Mouse (Mus musculus) limb, embryonic 11.5 days (tissue): ENCODE data around the gene Iffo1. TPM values are rescaled to one million over a fixed set of nuclear protein-coding genes. Genes with fewer than 3 reads are reported as not detected.

Source experiments
- ATAC-seq: fragments of 200-750 bp; cut with Nextera tagmentation; 2 replicates; pipeline ENCODE4 v1.8.0; 2017; ENCODE audit warnings: low read depth; ENCODE audit not compliant: insufficient number of reproducible peaks, low FRiP score, low TSS enrichment
- DNase-seq: peaks from one replicate; pipeline ENCODE4 v3.0.0-alpha.2; 2015; ENCODE audit warnings: low spot score
- H3K27ac ChIP-seq: fragments of 300-500 bp; sonication (generic); replicated peaks from 2 replicates; pipeline ENCODE4 v1.5.1; 2014; ENCODE audit warnings: low read depth, mild to moderate bottlenecking, low read length
- H3K27me3 ChIP-seq: fragments of 300-500 bp; sonication (generic); 2 replicates; pipeline ENCODE4 v1.6.1; 2014; ENCODE audit warnings: mild to moderate bottlenecking, low read length, mixed read lengths; ENCODE audit not compliant: control insufficient read depth, insufficient read depth
- H3K36me3 ChIP-seq: fragments of 300-500 bp; sonication (generic); 2 replicates; pipeline ENCODE4 v1.6.1; 2014; ENCODE audit warnings: mild to moderate bottlenecking, low read length, moderate library complexity, mixed read lengths; ENCODE audit not compliant: control insufficient read depth, insufficient read depth
- H3K4me1 ChIP-seq: fragments of 300-500 bp; sonication (generic); 2 replicates; pipeline ENCODE4 v1.6.1; 2014; ENCODE audit warnings: low read length, mixed read lengths; ENCODE audit not compliant: control insufficient read depth, insufficient read depth
- H3K4me2 ChIP-seq: fragments of 300-500 bp; sonication (generic); 2 replicates; pipeline ENCODE4 v1.6.1; 2014; ENCODE audit warnings: low read depth, mild to moderate bottlenecking, moderate library complexity; ENCODE audit not compliant: severe bottlenecking
- H3K4me3 ChIP-seq: fragments of 300-500 bp; sonication (generic); 2 replicates; pipeline ENCODE4 v1.5.1; 2014; ENCODE audit warnings: low read depth, low read length
- H3K9ac ChIP-seq: fragments of 300-500 bp; sonication (generic); 2 replicates; pipeline ENCODE4 v1.6.1; 2014; ENCODE audit warnings: mild to moderate bottlenecking, low read length
- H3K9me3 ChIP-seq: fragments of 300-500 bp; sonication (generic); 2 replicates; pipeline ENCODE4 v1.6.1; 2016; ENCODE audit warnings: low read length; ENCODE audit not compliant: control insufficient read depth
- WGBS: fragments of 180-500 bp; shearing (Covaris S2); extraction: QIAGEN DNeasy Blood & Tissue Kit; methylation state at CpG from one replicate; pipeline ENCODE4 v1.1.7; 2014; 5-methylcytosine and 5-hydroxymethylcytosine counted together
- polyA plus RNA-seq: library from polyadenylated mRNA; unstranded; fragments of >200 nt; fragmentation: Nextera tagmentation; extraction: Ambion mirVana; gene quantifications from 2 replicates; pipeline ENCODE4 v1.2.1, GENCODE M21; 2014

The Iffo1 gene
- polyA plus RNA-seq, 1 experiment from 2014 or later: 14.5 TPM

DNA sequence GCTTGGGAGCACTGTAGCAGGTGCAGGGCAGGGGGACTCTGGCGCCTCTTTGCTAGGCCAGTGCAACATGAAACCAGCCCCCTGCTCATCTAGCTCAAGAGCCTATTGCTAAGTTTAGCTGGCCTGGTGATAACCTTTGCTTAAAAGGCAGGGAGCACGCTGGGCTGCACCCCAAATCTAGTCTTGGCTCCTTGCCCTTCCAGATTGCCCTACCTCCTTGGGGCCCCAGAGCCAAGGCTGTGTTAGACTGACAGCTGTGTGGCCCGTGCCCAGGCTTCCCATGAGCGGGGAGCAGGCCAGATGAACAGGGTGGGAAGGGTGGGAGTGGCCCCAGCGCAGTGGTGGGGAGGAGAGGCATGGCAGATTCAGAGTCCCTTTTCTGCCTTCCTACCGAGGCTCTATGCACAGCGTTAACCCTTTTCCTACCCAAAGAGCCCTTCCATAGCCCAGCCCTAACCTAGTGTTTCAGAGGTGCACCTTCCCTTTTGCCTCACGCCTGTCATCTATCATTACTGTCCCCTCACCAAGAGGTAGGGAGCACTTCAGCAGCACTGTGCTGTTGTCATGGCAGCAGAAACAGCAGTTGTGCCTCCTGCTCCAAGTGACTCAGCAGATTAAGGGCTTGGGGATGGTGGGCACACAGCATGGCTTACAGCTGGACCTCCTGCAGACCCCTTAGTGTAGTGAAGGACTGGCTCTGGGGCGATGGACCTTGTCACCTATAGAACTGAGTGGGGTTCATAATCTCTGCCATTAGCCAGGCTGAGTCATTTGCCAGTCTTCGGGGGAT lies 22.0 kb downstream of the Iffo1 start:
- Histone ChIP-seq H3K4me3 (peak overlapping the region; percentile 2; the same call in 1 of the 2 replicates), H3K36me3 (peaks cover 44% of the 10 kb centered on the region), H3K27me3 (no peaks in the 10 kb centered on the region), H3K9me3 (no peaks in the 10 kb centered on the region), H3K4me1 (peaks cover 24% of the 10 kb centered on the region), H3K4me2 (peak overlapping the region; percentile 96), H3K9ac (no peak overlapping the region; the same call in 1 of the 2 replicates), H3K27ac (peak overlapping the region; percentile 66)
- 24% methylated on average over 10 of the region's 10 CpGs for WGBS
- DNase-seq (peak; percentile 42), ATAC-seq (no peak)

DNA sequence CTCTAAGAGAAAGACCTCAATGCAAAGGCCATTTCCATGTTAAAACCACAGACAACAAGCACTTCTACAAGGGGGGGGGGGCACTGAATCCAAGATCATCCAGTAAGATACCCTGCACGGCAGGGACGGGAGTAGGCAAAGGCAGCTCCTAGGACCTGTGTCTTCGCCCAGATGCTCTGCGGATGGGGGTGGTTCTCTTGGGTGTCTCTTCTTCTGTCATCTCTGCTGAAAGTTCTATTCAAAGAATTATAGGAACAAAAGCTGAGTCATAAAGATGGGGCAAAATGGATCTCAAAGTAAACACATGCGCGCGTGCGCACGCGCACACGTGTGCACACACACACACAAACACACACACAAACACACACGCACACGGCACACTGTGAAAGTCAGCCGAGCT lies 23.0 kb downstream of the Iffo1 start:
- Histone ChIP-seq H3K9ac (no peak overlapping the region), H3K4me1 (peaks cover 24% of the 10 kb centered on the region)
- WGBS: 92% methylated on average over 14 of the region's 14 CpGs

DNA sequence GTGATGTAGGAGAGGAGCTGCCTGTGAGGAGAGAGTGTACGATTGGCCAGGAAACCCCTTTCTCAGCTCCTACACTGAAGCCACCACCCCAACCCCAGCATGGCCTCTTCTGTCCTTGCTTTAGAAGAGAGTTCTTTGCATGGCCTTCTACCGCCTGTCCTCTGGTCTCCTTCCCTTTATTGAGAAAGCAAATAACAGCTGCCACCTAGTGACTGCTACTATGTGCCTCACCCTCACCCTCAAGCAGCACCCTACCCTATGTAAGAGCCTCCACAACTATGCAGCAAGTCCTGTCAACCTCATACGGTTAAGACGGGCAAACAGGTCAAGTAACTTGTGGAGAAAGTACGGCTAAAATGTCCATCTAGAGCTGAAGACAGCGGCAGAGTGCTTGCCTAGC lies 25.2 kb downstream of the Iffo1 start:
- peaks cover 59% of the 10 kb centered on the region for H3K36me3 ChIP-seq
- no peak overlapping the region for H3K4me3 ChIP-seq
- DNase-seq (no peak), ATAC-seq (no peak)
- H3K4me1 ChIP-seq: peaks cover 16% of the 10 kb centered on the region
- H3K4me2 ChIP-seq: no peak overlapping the region; the same call in 1 of the 2 replicates
- no peaks in the 10 kb centered on the region for H3K9me3 ChIP-seq
- no peaks in the 10 kb centered on the region for H3K27me3 ChIP-seq
- 89% methylated on average over 6 of the region's 6 CpGs for WGBS
- H3K9ac ChIP-seq: no peak overlapping the region
- H3K27ac ChIP-seq: no peak overlapping the region

More for the DNA sequence above, 23.0 kb downstream of the Iffo1 start:
- Histone ChIP-seq H3K9me3 (no peaks in the 10 kb centered on the region), H3K4me2 (no peak overlapping the region), H3K36me3 (peaks cover 50% of the 10 kb centered on the region), H3K27ac (no peak overlapping the region), H3K4me3 (no peak overlapping the region), H3K27me3 (no peaks in the 10 kb centered on the region)
- DNase-seq: no peak
- ATAC-seq: no peak

DNA sequence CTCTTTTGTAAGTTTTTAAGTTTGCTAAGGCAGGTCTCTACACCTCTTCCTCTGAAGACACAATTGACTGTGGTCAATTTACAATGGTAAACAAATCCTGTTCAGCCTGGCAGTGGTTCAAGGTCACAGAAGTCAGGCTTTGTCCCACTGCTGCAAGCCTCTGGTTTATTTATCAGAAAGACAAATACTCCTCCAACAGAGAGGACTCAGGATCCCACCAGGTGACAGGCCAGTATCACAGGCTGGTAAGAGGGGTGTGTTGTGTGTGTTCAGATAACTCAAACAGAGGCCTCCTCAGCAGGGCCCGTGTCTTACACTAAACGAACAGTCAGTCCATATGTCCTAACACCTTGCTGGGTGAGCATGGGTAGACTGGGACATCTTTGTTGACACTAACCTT lies 27.4 kb downstream of the Iffo1 start:
- H3K4me2 ChIP-seq: no peak overlapping the region
- no peak overlapping the region for H3K27ac ChIP-seq
- 85% methylated on average over 2 of the region's 2 CpGs for WGBS
- DNase-seq: no peak
- H3K36me3 ChIP-seq: peaks cover 77% of the 10 kb centered on the region
- peaks cover 3% of the 10 kb centered on the region for H3K4me1 ChIP-seq
- ATAC-seq: no peak
- no peak overlapping the region for H3K4me3 ChIP-seq
- no peaks in the 10 kb centered on the region for H3K9me3 ChIP-seq
- no peaks in the 10 kb centered on the region for H3K27me3 ChIP-seq
- H3K9ac ChIP-seq: no peak overlapping the region

DNA sequence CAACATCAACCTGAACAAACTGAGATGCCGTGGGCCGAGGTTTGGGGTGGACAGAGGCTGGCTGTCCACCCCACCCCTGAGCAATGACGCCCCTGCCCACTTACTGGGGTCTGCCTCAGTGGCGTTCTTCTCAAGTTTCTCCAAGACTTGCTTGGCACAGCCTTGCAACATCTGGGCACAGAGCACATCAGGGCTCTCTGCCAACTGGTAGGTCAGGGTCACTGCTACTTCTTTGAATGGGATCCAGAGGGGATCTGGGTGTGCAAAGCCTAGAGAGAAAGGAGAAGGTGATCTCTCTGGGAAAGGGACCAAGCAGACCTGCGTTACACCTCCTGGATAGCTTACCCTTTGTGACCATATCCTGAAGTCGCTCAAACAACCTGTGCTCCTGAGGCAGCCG lies 28.2 kb downstream of the Iffo1 start:
- WGBS: 93% methylated on average over 7 of the region's 7 CpGs
- H3K9me3 ChIP-seq: no peaks in the 10 kb centered on the region
- H3K4me3 ChIP-seq: no peak overlapping the region
- H3K9ac ChIP-seq: no peak overlapping the region
- no peaks in the 10 kb centered on the region for H3K27me3 ChIP-seq
- no peak overlapping the region for H3K27ac ChIP-seq
- no peak overlapping the region for H3K4me2 ChIP-seq
- ATAC-seq (no peak), DNase-seq (no peak)
- no peaks in the 10 kb centered on the region for H3K4me1 ChIP-seq
- peaks cover 82% of the 10 kb centered on the region for H3K36me3 ChIP-seq

DNA sequence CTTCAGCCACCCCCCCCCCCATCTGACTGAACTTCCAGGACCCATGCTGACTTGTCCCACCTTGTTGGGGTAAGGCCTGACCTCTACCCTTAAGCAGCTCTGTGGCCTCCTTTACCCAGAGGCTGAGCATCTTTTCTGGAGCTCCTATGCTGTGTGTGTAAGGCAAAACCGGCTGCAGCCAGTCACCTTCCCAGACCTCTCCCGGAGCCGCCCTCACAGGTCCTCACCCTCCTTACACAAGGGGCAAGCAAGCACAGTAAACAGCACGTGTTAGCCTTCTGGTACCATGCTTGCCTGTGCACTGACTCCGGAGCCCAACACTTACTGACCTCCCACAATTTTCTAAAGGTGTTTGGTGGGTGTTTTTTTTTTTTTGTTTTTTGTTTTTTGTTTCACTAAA lies 30.4 kb downstream of the Iffo1 start:
- Histone ChIP-seq H3K4me2 (no peak overlapping the region), H3K4me3 (no peak overlapping the region), H3K9me3 (no peaks in the 10 kb centered on the region), H3K27ac (no peak overlapping the region), H3K27me3 (no peaks in the 10 kb centered on the region), H3K36me3 (peaks cover 81% of the 10 kb centered on the region), H3K9ac (no peak overlapping the region), H3K4me1 (no peaks in the 10 kb centered on the region)
- 89% methylated on average over 5 of the region's 5 CpGs for WGBS
- no peak for ATAC-seq
- DNase-seq: no peak

DNA sequence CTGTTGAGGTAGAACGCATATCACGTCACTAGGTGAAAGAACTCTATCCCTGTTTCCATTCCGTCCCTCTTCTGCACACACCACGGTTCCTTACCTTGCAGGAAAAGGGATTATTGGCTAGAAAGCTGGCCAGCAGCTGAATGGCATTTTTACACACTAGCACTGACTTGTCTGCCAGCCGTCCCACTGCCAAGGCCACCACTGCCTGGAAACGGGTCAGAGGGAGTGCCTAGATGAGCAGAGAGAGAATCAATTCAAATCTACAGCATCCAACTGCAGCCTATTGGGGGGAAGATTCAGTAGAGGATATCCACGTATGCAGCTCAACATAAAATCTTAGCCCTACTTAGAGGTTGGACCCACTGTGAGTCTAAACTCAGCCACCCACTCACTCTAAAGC lies 34.6 kb downstream of the Iffo1 start:
- H3K4me2 ChIP-seq: no peak overlapping the region
- H3K4me3 ChIP-seq: no peak overlapping the region
- ATAC-seq (no peak), DNase-seq (no peak)
- no peaks in the 10 kb centered on the region for H3K9me3 ChIP-seq
- no peaks in the 10 kb centered on the region for H3K27me3 ChIP-seq
- H3K27ac ChIP-seq: no peak overlapping the region
- WGBS: 88% methylated on average over 7 of the region's 7 CpGs
- H3K4me1 ChIP-seq: no peaks in the 10 kb centered on the region
- peaks cover 71% of the 10 kb centered on the region for H3K36me3 ChIP-seq
- no peak overlapping the region for H3K9ac ChIP-seq

DNA sequence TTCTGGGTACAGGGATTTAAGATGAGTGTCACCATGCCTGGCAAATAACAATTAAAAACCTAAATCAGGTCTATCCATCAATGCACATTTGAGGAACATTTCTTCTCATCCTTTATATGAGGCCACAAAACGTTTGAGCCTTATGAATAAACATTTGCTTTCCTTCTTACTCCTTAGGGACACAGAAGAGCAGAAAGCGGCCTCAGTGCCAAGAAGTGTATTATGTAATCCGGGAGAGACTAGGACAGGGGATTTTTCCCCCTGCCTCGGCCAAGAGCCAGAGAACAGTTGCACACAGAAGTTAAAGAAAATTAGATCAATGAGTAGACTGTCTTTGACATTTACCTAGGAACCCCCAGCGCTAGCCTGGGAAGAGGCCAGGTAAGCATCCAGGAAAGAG lies 37.1 kb downstream of the Iffo1 start:
- no peaks in the 10 kb centered on the region for H3K4me1 ChIP-seq
- DNase-seq (no peak), ATAC-seq (no peak)
- H3K27me3 ChIP-seq: no peaks in the 10 kb centered on the region
- no peak overlapping the region for H3K4me2 ChIP-seq
- H3K9me3 ChIP-seq: no peaks in the 10 kb centered on the region
- H3K9ac ChIP-seq: no peak overlapping the region
- WGBS: 89% methylated on average over 5 of the region's 5 CpGs
- peaks cover 75% of the 10 kb centered on the region for H3K36me3 ChIP-seq
- no peak overlapping the region for H3K27ac ChIP-seq
- no peak overlapping the region for H3K4me3 ChIP-seq

DNA sequence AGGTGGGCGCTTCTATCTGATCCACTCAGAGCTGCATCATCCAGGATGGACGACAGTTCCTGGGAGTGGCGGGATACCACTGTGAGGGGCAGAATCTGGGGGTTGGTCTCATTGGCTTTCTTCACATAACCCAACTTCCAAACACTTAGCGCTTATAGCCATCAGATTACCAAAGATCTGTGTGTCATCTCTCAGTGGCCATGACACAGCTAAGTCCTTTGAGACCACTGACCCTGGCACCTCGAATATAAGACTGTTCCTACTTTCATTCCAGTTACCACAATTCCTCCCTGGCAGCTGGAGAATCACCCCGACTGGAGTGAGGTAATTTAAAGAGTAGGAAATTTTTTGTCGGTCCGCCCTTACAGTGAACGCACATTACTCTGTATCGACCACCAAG lies 41.2 kb downstream of the Iffo1 start:
- no peak for DNase-seq
- no peak for ATAC-seq
- Histone ChIP-seq H3K9ac (no peak overlapping the region), H3K36me3 (peaks cover 56% of the 10 kb centered on the region), H3K4me1 (no peaks in the 10 kb centered on the region), H3K27me3 (no peaks in the 10 kb centered on the region), H3K4me2 (no peak overlapping the region), H3K4me3 (no peak overlapping the region), H3K9me3 (no peaks in the 10 kb centered on the region), H3K27ac (no peak overlapping the region)
- WGBS: 94% methylated on average over 10 of the region's 10 CpGs
